Mouse (Mus musculus) lung, adult 2 months (tissue): Measurements from ENCODE around the gene Magi2.

Experiments used
- CTCF ChIP-seq: fragments of 200-500 bp; IDR thresholded peaks from 2 replicates; pipeline ENCODE4 v1.5.1; 2011; ENCODE audit warnings: mild to moderate bottlenecking, low read length, control low read depth; ENCODE audit not compliant: insufficient read depth
- POLR2A ChIP-seq: fragments of 200-500 bp; IDR thresholded peaks from 2 replicates; pipeline ENCODE4 v1.6.1; 2011; ENCODE audit warnings: low read depth, mild to moderate bottlenecking, control low read depth, low read length, borderline replicate concordance; ENCODE audit errors: extremely low read depth

GRCm38 (mm10) chr5:20620596-20621511 is 1394.0 kb downstream of the Magi2 start:
- no peak for TF ChIP-seq CTCF
- TF ChIP-seq POLR2A, result no peak
